In genomic region chr6:90802604-90803003, GRCm38 (mm10) we compare ENCODE assay signal across 9 mouse cellular contexts.
A peak's percentile ranks its signal among the peaks of the same experiment; 100 is the strongest.
DNase-seq lines count a peak whose midpoint lies in the region; ATAC-seq and TF ChIP-seq lines count a peak whose summit lies in the region.
"Had no signal": no experiment of that assay in that cellular context is flagged by ENCODE, and none has a peak within 500 bp of the region (broad histone marks: within the 10 kb centered on the region; RNA-seq: fewer than 3 reads in every experiment).

No protein-coding gene starts in this region.

- no peak overlapping the region for H3K4me3 ChIP-seq in embryonic facial prominence, embryonic 14.5 days (ENCODE audit: low read depth, low read length)
- H3K4me3 ChIP-seq in embryonic facial prominence, embryonic 10.5 days: no peak overlapping the region
- no peak overlapping the region for H3K4me3 ChIP-seq in midbrain, embryonic 13.5 days (replicated peaks)
- no peak overlapping the region for H3K4me3 ChIP-seq in midbrain, embryonic 10.5 days
- no peak overlapping the region for H3K4me3 ChIP-seq in kidney, embryonic 15.5 days (replicated peaks)
- H3K4me3 ChIP-seq in kidney, adult 2 months (ENCODE audit: insufficient read depth, low read depth, low read length): no peak overlapping the region

- no peak for TF ChIP-seq POLR2A in kidney, adult 2 months (IDR thresholded peaks at IDR 0.05; ENCODE audit: low read depth, low read length)

- no peak for TF ChIP-seq CTCF in kidney, adult 2 months (conservative IDR thresholded peaks at IDR 0.05; ENCODE audit: insufficient read depth, insufficient read length, low read depth, low read length)

- H3K4me1 ChIP-seq in embryonic facial prominence, embryonic 14.5 days (ENCODE audit: control insufficient read depth, insufficient read depth, low read length): peaks cover 7% of the 10 kb centered on the region; the same call in 1 of the 2 replicates
- H3K4me1 ChIP-seq in embryonic facial prominence, embryonic 10.5 days: peaks cover 7% of the 10 kb centered on the region; the same call in 1 of the 2 replicates
- peaks cover 19% of the 10 kb centered on the region for H3K4me1 ChIP-seq in midbrain, embryonic 13.5 days (replicated peaks)
- H3K4me1 ChIP-seq in midbrain, embryonic 10.5 days: peaks cover 17% of the 10 kb centered on the region
- 0 out of 2 replicates have a peak, but pooled peaks cover 2% of the 10 kb centered on the region for H3K4me1 ChIP-seq in kidney, embryonic 15.5 days
- H3K4me1 ChIP-seq in kidney, adult 2 months (ENCODE audit: control insufficient read depth, insufficient read depth, low read length): no peaks in the 10 kb centered on the region

- H3K9ac ChIP-seq in embryonic facial prominence, embryonic 14.5 days (ENCODE audit: low read depth, low read length): no peak overlapping the region
- H3K9ac ChIP-seq in midbrain, embryonic 13.5 days (replicated peaks): no peak overlapping the region
- no peak overlapping the region for H3K9ac ChIP-seq in kidney, embryonic 15.5 days

- intact Hi-C loops in left cerebral cortex, postnatal 14 days (cut with DNase I): no loop called here

- peak; percentile 12 for DNase-seq in embryonic facial prominence, embryonic 14.5 days (ENCODE audit: low spot score)
- no peak for DNase-seq in embryonic facial prominence, embryonic 10.5 days (ENCODE audit: low spot score)
- DNase-seq in midbrain, embryonic 10.5 days (ENCODE audit: low spot score): no peak
- peak; percentile 65 to 80 for DNase-seq in left cerebral cortex, postnatal 14 days (ENCODE audit: low spot score in 2 of 2)
- DNase-seq in kidney, adult 2 months: no peak

- no peak overlapping the region for H3K4me2 ChIP-seq in embryonic facial prominence, embryonic 14.5 days (ENCODE audit: low read depth, low read length)
- no peak overlapping the region for H3K4me2 ChIP-seq in midbrain, embryonic 13.5 days (replicated peaks)
- no peak overlapping the region for H3K4me2 ChIP-seq in kidney, embryonic 15.5 days

- no peaks in the 10 kb centered on the region for H3K27me3 ChIP-seq in embryonic facial prominence, embryonic 14.5 days (replicated peaks; ENCODE audit: control insufficient read depth, insufficient read depth, low read length)
- no peaks in the 10 kb centered on the region for H3K27me3 ChIP-seq in embryonic facial prominence, embryonic 10.5 days (replicated peaks; ENCODE audit: low read depth, poor library complexity, severe bottlenecking)
- 0 out of 2 replicates have a peak, but pooled peaks cover 4% of the 10 kb centered on the region for H3K27me3 ChIP-seq in midbrain, embryonic 13.5 days
- no peaks in the 10 kb centered on the region for H3K27me3 ChIP-seq in midbrain, embryonic 10.5 days (ENCODE audit: low read depth, poor library complexity, severe bottlenecking)
- no peaks in the 10 kb centered on the region for H3K27me3 ChIP-seq in kidney, embryonic 15.5 days
- H3K27me3 ChIP-seq in kidney, adult 2 months (replicated peaks; ENCODE audit: control insufficient read depth, insufficient read depth, low read length): no peaks in the 10 kb centered on the region

- H3K36me3 ChIP-seq in embryonic facial prominence, embryonic 14.5 days (ENCODE audit: control insufficient read depth, insufficient read depth, low read length): no peaks in the 10 kb centered on the region
- H3K36me3 ChIP-seq in embryonic facial prominence, embryonic 10.5 days (replicated peaks): no peaks in the 10 kb centered on the region
- no peaks in the 10 kb centered on the region for H3K36me3 ChIP-seq in midbrain, embryonic 13.5 days
- H3K36me3 ChIP-seq in midbrain, embryonic 10.5 days: no peaks in the 10 kb centered on the region
- no peaks in the 10 kb centered on the region for H3K36me3 ChIP-seq in kidney, embryonic 15.5 days
- H3K36me3 ChIP-seq in kidney, adult 2 months (ENCODE audit: control insufficient read depth, insufficient read depth, low read length): no peaks in the 10 kb centered on the region

- H3K9me3 ChIP-seq in embryonic facial prominence, embryonic 14.5 days (ENCODE audit: control insufficient read depth, low read length): no peaks in the 10 kb centered on the region
- H3K9me3 ChIP-seq in embryonic facial prominence, embryonic 10.5 days: no peaks in the 10 kb centered on the region
- no peaks in the 10 kb centered on the region for H3K9me3 ChIP-seq in midbrain, embryonic 13.5 days
- H3K9me3 ChIP-seq in midbrain, embryonic 10.5 days (replicated peaks): no peaks in the 10 kb centered on the region
- H3K9me3 ChIP-seq in kidney, embryonic 15.5 days (replicated peaks): no peaks in the 10 kb centered on the region

- WGBS in embryonic facial prominence, embryonic 14.5 days: 49% methylated on average over 8 of the region's 8 CpGs
- WGBS in embryonic facial prominence, embryonic 10.5 days: 80% methylated on average over 8 of the region's 8 CpGs
- WGBS in midbrain, embryonic 13.5 days: 81% methylated on average over 8 of the region's 8 CpGs
- 86% methylated on average over 8 of the region's 8 CpGs for WGBS in midbrain, embryonic 10.5 days
- 90% methylated on average over 8 of the region's 8 CpGs for WGBS in kidney, embryonic 15.5 days
- 94% methylated on average over 8 of the region's 8 CpGs for WGBS in kidney, adult 2 months

- H3K27ac ChIP-seq in embryonic facial prominence, embryonic 14.5 days (replicated peaks; ENCODE audit: low read depth, low read length): peak overlapping the region; percentile 39
- no peak overlapping the region for H3K27ac ChIP-seq in embryonic facial prominence, embryonic 10.5 days (replicated peaks)
- no peak overlapping the region for H3K27ac ChIP-seq in midbrain, embryonic 13.5 days
- H3K27ac ChIP-seq in midbrain, embryonic 10.5 days (replicated peaks): no peak overlapping the region
- no peak overlapping the region for H3K27ac ChIP-seq in kidney, embryonic 15.5 days
- H3K27ac ChIP-seq in kidney, adult 2 months (ENCODE audit: insufficient read depth, low read depth, low read length): no peak overlapping the region
- H3K27ac ChIP-seq: kidney, postnatal 0 days had no signal

- 0 out of 2 replicates have a peak, but pooled peaks have one; percentile 23 for ATAC-seq in embryonic facial prominence, embryonic 14.5 days (ENCODE audit: low read depth)
- 0 out of 2 replicates have a peak, but pooled peaks have one; percentile 43 for ATAC-seq in midbrain, embryonic 13.5 days
- ATAC-seq in kidney, embryonic 15.5 days (replicated peaks; ENCODE audit: low FRiP score): no peak
- no peak for ATAC-seq in inflammation-experienced regulatory T-cells, adult 6 months

Comparison
In these comparisons a context has a peak if more than half of its experiments do, and no peak if none do; other contexts are left out.
1. DNase-seq: peak in embryonic facial prominence, embryonic 14.5 days (single experiment) and left cerebral cortex, postnatal 14 days (2 of 2); none in embryonic facial prominence, embryonic 10.5 days (single experiment), midbrain, embryonic 10.5 days (single experiment) and kidney, adult 2 months (single experiment).
2. ATAC-seq: peak in embryonic facial prominence, embryonic 14.5 days (single experiment) and midbrain, embryonic 13.5 days (single experiment); none in kidney, embryonic 15.5 days (single experiment) and inflammation-experienced regulatory T-cells, adult 6 months (single experiment).